Mouse (Mus musculus) C2C12 (cell line): ENCODE measurements around the gene Grik4.

Experiments
- CEBPB ChIP-seq: IDR thresholded peaks from one replicate; pipeline ENCODE4 v1.6.1; 2011; ENCODE audit warnings: low read depth, mild to moderate bottlenecking, control low read depth, moderate library complexity
- CTCF ChIP-seq: IDR thresholded peaks from one replicate; pipeline ENCODE4 v1.5.1; 2011; ENCODE audit not compliant: control insufficient read depth, insufficient read depth, insufficient read length
- FOSL1 ChIP-seq: IDR thresholded peaks from one replicate; pipeline ENCODE4 v1.8.0; 2011; ENCODE audit warnings: mild to moderate bottlenecking, low read length; ENCODE audit not compliant: poor library complexity, insufficient read depth, severe bottlenecking
- MYOG ChIP-seq: IDR thresholded peaks from one replicate; pipeline ENCODE4 v1.6.1; 2011; ENCODE audit not compliant: control insufficient read depth, insufficient read length; ENCODE audit errors: extremely low read depth

GRCm38 (mm10) chr9:42783248-42783903 lies 160.9 kb downstream of the Grik4 start:
- TF ChIP-seq CTCF: no peak
- no peak for TF ChIP-seq FOSL1
- TF ChIP-seq MYOG: no peak
- TF ChIP-seq CEBPB: no peak
